In the genomic region with DNA sequence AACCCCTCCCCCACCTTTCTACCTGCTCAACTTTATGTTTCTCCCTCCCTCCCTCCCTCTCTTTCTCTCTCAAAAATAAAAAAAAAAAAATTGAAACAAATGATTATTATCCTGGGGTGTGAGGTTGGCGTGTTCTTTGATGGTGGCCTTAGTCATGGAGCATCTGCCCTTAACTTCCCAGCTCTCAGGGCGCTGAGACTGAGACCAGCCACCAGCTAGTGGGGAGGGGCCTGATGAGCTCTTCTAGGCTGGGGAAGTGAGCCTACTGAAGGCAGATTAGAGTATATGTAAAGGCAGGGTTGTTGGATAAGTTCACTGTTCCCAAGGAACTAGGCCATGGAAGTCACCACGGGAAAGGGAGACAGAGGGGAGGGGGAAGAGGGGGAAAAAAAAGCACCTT, we compare ENCODE assay signal across 11 mouse cellular contexts.
DNase-seq lines count a peak whose midpoint lies in the region; ATAC-seq and TF ChIP-seq lines count a peak whose summit lies in the region.
"Had no signal": no experiment of that assay in that cellular context is flagged by ENCODE, and none has a peak within 500 bp of the region (broad histone marks: within the 10 kb centered on the region; RNA-seq: fewer than 3 reads in every experiment).

No protein-coding gene starts in this region.

- ATAC-seq in heart, embryonic 13.5 days (ENCODE audit: extremely low read depth, insufficient number of reproducible peaks, low FRiP score, low TSS enrichment) = no peak

- in situ Hi-C loops in CH12.LX (cut with MboI; ENCODE audit: low pct_ligation_motif_present, low pct_unique_long_range_greater_than_20kb, low sequenced_read_pairs) = no loop called here

- no peak for DNase-seq in heart, postnatal 36 days
- DNase-seq in CH12.LX (ENCODE audit: extremely low read depth) (no peak), ZHBTc4 (ENCODE audit: low read depth, low spot score) (peak; percentile 53), liver (peak; percentile 73)
- DNase-seq in ovary, postnatal 36 days (ENCODE audit: low spot score) = no peak
- DNase-seq in frontal cortex, postnatal 36 days (ENCODE audit: low spot score in 2 of 2) = no peak
- DNase-seq in right cerebral cortex, adult 2 months (ENCODE audit: low spot score in 2 of 2) = no peak
- DNase-seq: adrenal gland, adult 2 months; kidney, adult 18-20 months had no signal

- H3K79me2 ChIP-seq in CH12.LX (replicated peaks; ENCODE audit: control insufficient read depth, extremely low read depth, insufficient read depth, poor library complexity, severe bottlenecking) = peaks cover 2% of the 10 kb centered on the region

- H3K9ac ChIP-seq in heart, embryonic 13.5 days = peak overlapping the region; percentile 44; the same call in 1 of the 2 replicates
- peak overlapping the region; percentile 13 for H3K9ac ChIP-seq in CH12.LX (ENCODE audit: insufficient read depth, low read depth)
- H3K9ac ChIP-seq: lung, embryonic 15.5 days had no signal

- peaks cover 64% of the 10 kb centered on the region for H3K4me1 ChIP-seq in heart, embryonic 13.5 days
- peaks cover 51 to 96% of the 10 kb centered on the region in 2 experiments for H3K4me1 ChIP-seq in CH12.LX (ENCODE audit: control insufficient read depth in 1 of 2, insufficient read depth in 2 of 2)

- H3K36me3 ChIP-seq in heart, embryonic 13.5 days = no peaks in the 10 kb centered on the region
- H3K36me3 ChIP-seq in CH12.LX (replicated peaks in 1 of 2; ENCODE audit: control insufficient read depth in 1 of 2, insufficient read depth in 1 of 2, low read length in 1 of 2) = peaks cover 13 to 63% of the 10 kb centered on the region in 2 experiments
- H3K36me3 ChIP-seq: lung, embryonic 15.5 days had no signal

- intact Hi-C loops in heart, postnatal 36 days (cut with DNase I) = no loop called here

- WGBS in heart, embryonic 13.5 days = 61% methylated on average over 3 of the region's 3 CpGs

- no peak for TF ChIP-seq CTCF in CH12.LX (conservative IDR thresholded peaks at IDR 0.05 in 1 of 2, IDR thresholded peaks at IDR 0.05 in 1 of 2; ENCODE audit: low read depth in 2 of 2, low read length in 2 of 2)

- peak overlapping the region; percentile 80 for H3K27ac ChIP-seq in heart, embryonic 13.5 days (replicated peaks)
- H3K27ac ChIP-seq in CH12.LX (ENCODE audit: insufficient read depth, low read depth) = peak overlapping the region; percentile 84
- H3K27ac ChIP-seq: lung, embryonic 15.5 days had no signal

- H3K27me3 ChIP-seq in heart, embryonic 13.5 days (replicated peaks) = no peaks in the 10 kb centered on the region
- H3K27me3 ChIP-seq in CH12.LX (replicated peaks) = no peaks in the 10 kb centered on the region
- H3K27me3 ChIP-seq: lung, embryonic 15.5 days had no signal

- peak overlapping the region; percentile 38 for H3K4me2 ChIP-seq in heart, embryonic 13.5 days
- H3K4me2 ChIP-seq in CH12.LX (ENCODE audit: insufficient read depth, low read depth, poor library complexity, severe bottlenecking) = peak overlapping the region; percentile 31; the same call in 1 of the 2 replicates
- H3K4me2 ChIP-seq: lung, embryonic 15.5 days had no signal

- no peak for TF ChIP-seq RAD21 in CH12.LX (IDR thresholded peaks at IDR 0.05; ENCODE audit: low read depth, low read length)

- dilution Hi-C loops in CH12.LX (cut with MboI; ENCODE audit: extremely low pct_ligation_motif_present, extremely low pct_unique_long_range_greater_than_20kb, low sequenced_read_pairs) = no loop called here

- no peaks in the 10 kb centered on the region for H3K9me3 ChIP-seq in heart, embryonic 13.5 days
- H3K9me3 ChIP-seq in CH12.LX (replicated peaks; ENCODE audit: low read length) = no peaks in the 10 kb centered on the region
- H3K9me3 ChIP-seq: lung, embryonic 15.5 days had no signal

- no peak for TF ChIP-seq EP300 in CH12.LX (IDR thresholded peaks at IDR 0.05; ENCODE audit: low read length)

- TF ChIP-seq POLR2A in CH12.LX (IDR thresholded peaks at IDR 0.05; ENCODE audit: low read depth, low read length) = no peak

- no peak overlapping the region for H3K4me3 ChIP-seq in heart, embryonic 13.5 days
- no peak overlapping the region for H3K4me3 ChIP-seq in CH12.LX (replicated peaks in 1 of 3; ENCODE audit: low read depth in 2 of 3, low read length in 2 of 3, poor library complexity in 1 of 3)
- H3K4me3 ChIP-seq: lung, embryonic 15.5 days had no signal

TF ChIP-seq in CH12.LX, 34 proteins besides CTCF, POLR2A, EP300 and RAD21:
- TF ChIP-seq ETS1 (conservative IDR thresholded peaks at IDR 0.05; ENCODE audit: low read depth, low read length) (no peak), MAZ (IDR thresholded peaks at IDR 0.05; ENCODE audit: low read depth, low read length) (no peak), BHLHE40 (IDR thresholded peaks at IDR 0.05; ENCODE audit: low read depth, low read length) (no peak), TBP (conservative IDR thresholded peaks at IDR 0.05; ENCODE audit: low read depth, low read length) (no peak), MXI1 (IDR thresholded peaks at IDR 0.05; ENCODE audit: low read depth, low read length) (no peak), ELF1 (IDR thresholded peaks at IDR 0.05; ENCODE audit: low read depth, low read length) (no peak), UBTF (IDR thresholded peaks at IDR 0.05; ENCODE audit: low read depth, low read length) (no peak), USF2 (conservative IDR thresholded peaks at IDR 0.05; ENCODE audit: low read depth, low read length) (no peak), ZKSCAN1 (IDR thresholded peaks at IDR 0.05; ENCODE audit: borderline replicate concordance, low read depth, low read length) (no peak), TCF12 (IDR thresholded peaks at IDR 0.05; ENCODE audit: low read depth, low read length) (no peak), HCFC1 (IDR thresholded peaks at IDR 0.05; ENCODE audit: low read depth, low read length) (no peak), SIN3A (IDR thresholded peaks at IDR 0.05; ENCODE audit: low read length) (no peak), E2F4 (IDR thresholded peaks at IDR 0.05; ENCODE audit: insufficient replicate concordance, low read depth, low read length) (no peak), CHD2 (IDR thresholded peaks at IDR 0.05; ENCODE audit: low read length) (no peak), MAX (IDR thresholded peaks at IDR 0.05; ENCODE audit: low read length) (no peak), SMC3 (IDR thresholded peaks at IDR 0.05; ENCODE audit: low read depth, low read length) (no peak), NRF1 (IDR thresholded peaks at IDR 0.05; ENCODE audit: low read depth, low read length) (no peak), RCOR1 (conservative IDR thresholded peaks at IDR 0.05; ENCODE audit: low read depth, low read length) (no peak), NELFE (IDR thresholded peaks at IDR 0.05; ENCODE audit: low read depth, low read length) (no peak), MEF2A (IDR thresholded peaks at IDR 0.05; ENCODE audit: borderline replicate concordance, low read depth, low read length) (no peak)

Comparison
In these comparisons a context has a peak if more than half of its experiments do, and no peak if none do; other contexts are left out.
1. DNase-seq: peak in ZHBTc4 (single experiment) and liver (single experiment); none in heart, postnatal 36 days (0 of 2), CH12.LX (single experiment), ovary, postnatal 36 days (single experiment), frontal cortex, postnatal 36 days (0 of 2) and right cerebral cortex, adult 2 months (0 of 2).